Mouse (Mus musculus) midbrain, embryonic 13.5 days (tissue): ENCODE measurements around the gene Pla2g6. TPM values are rescaled to one million over a fixed set of nuclear protein-coding genes. Genes with fewer than 3 reads are reported as not detected.

ENCODE experiments used
- ATAC-seq: fragments of 200-750 bp; cut with Nextera tagmentation; 2 replicates; pipeline ENCODE4 v1.8.0; 2017; ENCODE audit warnings: mild to moderate bottlenecking, moderate TSS enrichment, moderate library complexity
- H3K27ac ChIP-seq: fragments of 300-500 bp; sonication (generic); 2 replicates; pipeline ENCODE4 v1.5.1; 2015; ENCODE audit warnings: inconsistent platforms, mild to moderate bottlenecking, moderate library complexity
- H3K27me3 ChIP-seq: fragments of 300-500 bp; sonication (generic); 2 replicates; pipeline ENCODE4 v1.6.1; 2015; ENCODE audit warnings: mild to moderate bottlenecking, inconsistent platforms
- H3K36me3 ChIP-seq: fragments of 300-500 bp; sonication (generic); 2 replicates; pipeline ENCODE4 v1.6.1; 2015; ENCODE audit warnings: mild to moderate bottlenecking, inconsistent platforms
- H3K4me1 ChIP-seq: fragments of 300-500 bp; sonication (generic); replicated peaks from 2 replicates; pipeline ENCODE4 v1.6.1; 2015; ENCODE audit warnings: inconsistent platforms
- H3K4me2 ChIP-seq: fragments of 300-500 bp; sonication (generic); replicated peaks from 2 replicates; pipeline ENCODE4 v1.6.1; 2015; ENCODE audit warnings: moderate library complexity, mild to moderate bottlenecking, inconsistent platforms
- H3K4me3 ChIP-seq: fragments of 300-500 bp; sonication (generic); replicated peaks from 2 replicates; pipeline ENCODE4 v1.5.1; 2015; ENCODE audit warnings: mild to moderate bottlenecking, inconsistent platforms
- H3K9ac ChIP-seq: fragments of 300-500 bp; sonication (generic); replicated peaks from 2 replicates; pipeline ENCODE4 v1.6.1; 2015; ENCODE audit warnings: mild to moderate bottlenecking, inconsistent platforms
- H3K9me3 ChIP-seq: fragments of 300-500 bp; sonication (generic); 2 replicates; pipeline ENCODE4 v1.6.1; 2016; ENCODE audit warnings: mild to moderate bottlenecking, inconsistent platforms
- WGBS: fragments of 180-500 bp; shearing (Covaris S2); methylation state at CpG from one replicate; pipeline ENCODE4 v1.1.7; 2015; 5-methylcytosine and 5-hydroxymethylcytosine counted together
- polyA plus RNA-seq: library from polyadenylated mRNA; unstranded; fragments of >200 nt; fragmentation: Nextera tagmentation; extraction: Ambion mirVana; gene quantifications from 2 replicates; pipeline ENCODE4 v1.2.1, GENCODE M21; 2015

The Pla2g6 gene
- polyA plus RNA-seq, 1 experiment from 2014 or later = 43.3 TPM

DNA sequence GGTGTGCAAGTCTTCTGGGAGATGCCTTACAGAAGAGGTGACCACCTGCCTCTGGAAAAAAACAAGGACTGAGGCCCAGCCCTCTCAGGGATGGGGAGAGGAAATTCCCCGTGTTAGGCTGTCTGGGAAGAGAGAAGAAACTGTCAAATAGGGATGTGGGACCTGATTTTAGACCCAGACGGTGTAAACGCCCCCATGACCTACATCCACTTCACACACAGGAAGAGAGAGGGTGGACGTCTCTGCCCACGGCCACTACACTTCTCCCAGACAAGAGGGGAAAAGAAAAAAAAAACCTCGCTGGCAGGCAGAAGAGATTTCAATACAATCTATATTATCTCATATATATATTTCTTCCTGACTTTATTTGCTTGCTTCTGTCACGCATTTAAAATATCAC lies 32.2 kb upstream of the Pla2g6 start:
- H3K36me3 ChIP-seq = peaks cover 49% of the 10 kb centered on the region
- H3K4me2 ChIP-seq = no peak overlapping the region
- peaks cover 19% of the 10 kb centered on the region for H3K27me3 ChIP-seq
- no peak overlapping the region for H3K9ac ChIP-seq
- no peak for ATAC-seq
- H3K9me3 ChIP-seq = no peaks in the 10 kb centered on the region
- 75% methylated on average over 7 of the region's 7 CpGs for WGBS
- H3K27ac ChIP-seq = no peak overlapping the region
- H3K4me1 ChIP-seq = peaks cover 26% of the 10 kb centered on the region
- no peak overlapping the region for H3K4me3 ChIP-seq

GRCm38 (mm10) chr15:79359954-79360353 lies 31.8 kb upstream of the Pla2g6 start:
- WGBS = 62% methylated on average over 6 of the region's 6 CpGs
- no peak overlapping the region for H3K4me2 ChIP-seq
- 0 out of 2 replicates have a peak overlapping the region, but pooled peaks have one; percentile 16 for H3K9ac ChIP-seq
- H3K9me3 ChIP-seq = no peaks in the 10 kb centered on the region
- H3K27ac ChIP-seq = no peak overlapping the region
- no peak overlapping the region for H3K4me3 ChIP-seq
- ATAC-seq = no peak
- peaks cover 19% of the 10 kb centered on the region for H3K27me3 ChIP-seq
- peaks cover 45% of the 10 kb centered on the region for H3K36me3 ChIP-seq
- H3K4me1 ChIP-seq = peaks cover 26% of the 10 kb centered on the region

DNA sequence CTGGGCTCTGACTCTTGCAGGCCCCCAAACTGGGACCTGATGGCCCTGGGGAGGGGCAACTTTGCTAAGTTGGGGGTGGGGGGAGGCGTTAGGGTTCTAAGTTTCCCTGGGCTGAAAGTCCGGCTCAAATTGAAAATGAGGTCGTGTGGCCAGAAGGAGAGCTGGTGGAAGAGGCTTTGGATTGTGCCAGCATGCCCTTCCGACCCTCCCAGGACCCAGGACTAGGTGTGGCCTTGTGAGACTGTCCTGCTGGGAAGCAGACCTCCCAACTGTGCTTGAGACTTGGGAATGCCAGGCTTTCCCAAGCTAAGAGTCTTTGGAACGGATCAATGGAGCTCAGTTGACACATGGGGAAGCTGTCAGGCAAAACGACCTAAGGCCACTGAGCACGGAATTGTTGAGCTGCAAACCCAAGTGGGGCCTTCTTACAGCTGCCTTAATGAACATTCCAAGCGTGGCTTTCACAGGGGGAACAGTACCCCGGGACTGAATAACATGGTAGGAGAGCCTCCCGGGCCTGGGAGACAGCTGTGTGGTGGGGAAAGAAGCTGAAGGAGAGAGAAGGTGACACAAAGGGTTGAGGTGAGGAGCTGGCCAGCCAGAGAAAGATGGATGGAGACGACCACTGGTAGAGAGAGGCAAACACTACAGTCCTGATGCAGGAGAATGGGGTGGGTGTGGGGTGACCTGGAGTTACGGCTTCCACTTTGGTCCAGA lies 29.9 kb upstream of the Pla2g6 start:
- Histone ChIP-seq H3K4me1 (peaks cover 26% of the 10 kb centered on the region), H3K36me3 (peaks cover 27% of the 10 kb centered on the region), H3K4me2 (peak overlapping the region; percentile 93), H3K4me3 (peak overlapping the region; percentile 47), H3K27ac (no peak overlapping the region), H3K27me3 (peaks cover 22% of the 10 kb centered on the region), H3K9me3 (no peaks in the 10 kb centered on the region), H3K9ac (no peak overlapping the region)
- peak; percentile 2; the same call in 1 of the 2 replicates for ATAC-seq
- 35% methylated on average over 12 of the region's 12 CpGs for WGBS

DNA sequence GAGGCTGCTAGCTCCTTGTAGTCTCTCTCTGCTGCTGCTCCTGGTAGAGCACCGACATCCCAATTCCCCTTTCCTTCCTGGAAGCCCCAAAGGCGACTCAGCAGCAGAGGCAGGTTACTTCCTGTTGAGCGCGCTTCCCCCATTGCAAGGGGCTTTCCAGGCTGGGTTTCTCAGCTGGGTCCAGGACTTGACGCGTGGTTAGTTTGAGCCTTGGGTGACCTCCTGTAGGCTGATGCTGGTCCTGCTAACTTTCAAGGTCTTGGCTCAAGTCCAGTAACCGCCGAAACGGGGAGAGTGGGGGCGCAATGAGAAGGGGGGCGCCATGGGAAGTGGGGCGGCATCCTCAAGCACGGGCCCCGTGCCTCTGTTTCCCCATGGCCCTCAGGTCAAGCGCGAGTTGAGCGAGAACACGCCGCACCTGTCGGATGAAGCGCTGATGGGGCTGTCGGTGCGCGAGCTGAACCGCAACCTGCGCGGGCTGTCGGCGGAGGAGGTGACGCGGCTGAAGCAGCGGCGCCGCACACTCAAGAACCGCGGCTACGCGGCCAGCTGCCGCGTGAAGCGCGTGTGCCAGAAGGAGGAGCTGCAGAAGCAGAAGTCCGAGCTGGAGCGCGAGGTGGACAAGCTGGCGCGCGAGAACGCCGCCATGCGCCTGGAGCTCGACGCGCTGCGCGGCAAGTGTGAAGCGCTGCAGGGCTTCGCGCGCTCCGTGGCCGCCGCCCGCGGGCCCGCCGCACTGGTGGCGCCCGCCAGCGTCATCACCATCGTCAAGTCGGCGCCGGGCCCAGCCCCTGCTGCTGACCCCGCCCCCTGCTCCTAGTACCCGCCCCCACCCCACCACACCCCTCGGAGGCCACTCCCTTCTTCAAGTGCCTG lies 29.1 kb upstream of the Pla2g6 start:
- Histone ChIP-seq H3K4me2 (peak overlapping the region; percentile 93), H3K27me3 (peaks cover 22% of the 10 kb centered on the region), H3K9ac (peak overlapping the region; percentile 65), H3K4me3 (peak overlapping the region; percentile 47), H3K9me3 (no peaks in the 10 kb centered on the region), H3K27ac (no peak overlapping the region; the same call in 1 of the 2 replicates), H3K4me1 (peaks cover 26% of the 10 kb centered on the region), H3K36me3 (peaks cover 18% of the 10 kb centered on the region)
- peak; percentile 77 for ATAC-seq
- under 1% methylated on average over 69 of the region's 77 CpGs for WGBS

GRCm38 (mm10) chr15:79356481-79356880 lies 28.3 kb upstream of the Pla2g6 start:
- no peak overlapping the region; the same call in 1 of the 2 replicates for H3K9ac ChIP-seq
- H3K36me3 ChIP-seq = peaks cover 10% of the 10 kb centered on the region
- peaks cover 26% of the 10 kb centered on the region for H3K4me1 ChIP-seq
- no peak overlapping the region for H3K27ac ChIP-seq
- H3K9me3 ChIP-seq = no peaks in the 10 kb centered on the region
- no peak overlapping the region for H3K4me3 ChIP-seq
- H3K27me3 ChIP-seq = peaks cover 22% of the 10 kb centered on the region
- 79% methylated on average over 8 of the region's 8 CpGs for WGBS
- peak overlapping the region; percentile 93 for H3K4me2 ChIP-seq
- no peak for ATAC-seq

DNA sequence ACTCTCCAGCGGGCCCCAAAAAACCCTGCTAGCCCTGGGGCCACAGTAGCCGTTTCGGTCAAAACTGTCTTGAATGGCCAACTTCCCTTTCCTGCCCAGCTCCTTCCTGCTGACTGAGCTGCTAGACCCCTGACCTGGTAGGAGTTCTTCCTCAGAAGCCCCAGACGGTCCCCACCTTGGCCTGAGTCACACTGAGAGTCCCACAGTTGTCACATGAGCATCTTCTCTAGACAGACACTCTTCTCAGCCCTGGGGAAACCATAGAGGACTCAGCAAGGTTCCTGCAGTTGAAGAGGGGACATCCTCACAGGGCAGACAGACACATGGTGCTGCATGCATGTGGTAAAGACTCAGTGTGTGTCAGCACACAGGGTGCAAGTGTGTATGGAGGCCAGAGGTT lies 26.4 kb upstream of the Pla2g6 start:
- peaks cover 37% of the 10 kb centered on the region for H3K27me3 ChIP-seq
- WGBS = 82% methylated on average over 4 of the region's 4 CpGs
- H3K4me3 ChIP-seq = no peak overlapping the region
- no peak overlapping the region for H3K27ac ChIP-seq
- no peak overlapping the region for H3K4me2 ChIP-seq
- no peak overlapping the region for H3K9ac ChIP-seq
- H3K9me3 ChIP-seq = no peaks in the 10 kb centered on the region
- H3K4me1 ChIP-seq = peaks cover 21% of the 10 kb centered on the region
- no peak for ATAC-seq
- no peaks in the 10 kb centered on the region for H3K36me3 ChIP-seq

DNA sequence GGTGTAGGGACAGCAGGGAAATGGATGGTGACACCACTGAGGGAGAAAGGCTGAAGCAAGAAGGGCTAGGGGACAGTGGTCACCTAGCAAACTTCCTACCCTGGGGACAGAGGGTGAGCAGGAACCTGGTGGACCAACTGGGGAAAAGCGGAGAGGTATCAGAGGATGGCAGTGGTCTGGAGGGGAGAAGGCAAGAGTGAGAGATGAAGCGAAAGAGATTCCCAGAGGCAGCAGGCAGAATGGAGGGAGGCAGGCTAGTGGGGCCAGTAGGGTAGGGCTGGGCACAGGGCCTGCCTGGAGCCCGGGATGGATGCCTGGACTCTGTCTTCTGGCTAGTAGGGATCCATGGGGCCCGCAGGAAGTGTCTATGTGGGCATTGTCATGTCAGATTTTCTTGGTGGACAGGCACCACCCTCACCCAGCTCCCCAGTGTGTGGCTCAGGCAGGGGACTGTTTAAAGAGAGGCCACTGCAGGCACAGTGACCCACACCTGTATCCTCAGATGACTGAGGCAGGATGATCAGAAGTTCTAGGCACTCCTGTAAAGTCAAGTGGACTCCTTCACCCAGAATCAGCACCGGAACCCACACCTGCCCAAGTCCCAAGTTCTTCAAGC lies 25.6 kb upstream of the Pla2g6 start:
- H3K27me3 ChIP-seq = peaks cover 44% of the 10 kb centered on the region

GRCm38 (mm10) chr15:79352479-79352878 lies 24.3 kb upstream of the Pla2g6 start:
- H3K4me2 ChIP-seq = no peak overlapping the region
- peaks cover 49% of the 10 kb centered on the region for H3K27me3 ChIP-seq
- no peaks in the 10 kb centered on the region for H3K9me3 ChIP-seq
- no peak overlapping the region for H3K27ac ChIP-seq
- H3K4me3 ChIP-seq = no peak overlapping the region
- H3K4me1 ChIP-seq = peaks cover 25% of the 10 kb centered on the region
- no peak for ATAC-seq
- H3K9ac ChIP-seq = no peak overlapping the region
- 81% methylated on average over 6 of the region's 6 CpGs for WGBS
- no peaks in the 10 kb centered on the region for H3K36me3 ChIP-seq

More for the DNA sequence above, 25.6 kb upstream of the Pla2g6 start:
- H3K27ac ChIP-seq = no peak overlapping the region
- H3K4me2 ChIP-seq = no peak overlapping the region
- no peaks in the 10 kb centered on the region for H3K36me3 ChIP-seq
- H3K4me1 ChIP-seq = peaks cover 22% of the 10 kb centered on the region
- no peak overlapping the region for H3K9ac ChIP-seq
- no peak overlapping the region for H3K4me3 ChIP-seq
- no peaks in the 10 kb centered on the region for H3K9me3 ChIP-seq
- 87% methylated on average over 5 of the region's 5 CpGs for WGBS
- ATAC-seq = no peak

DNA sequence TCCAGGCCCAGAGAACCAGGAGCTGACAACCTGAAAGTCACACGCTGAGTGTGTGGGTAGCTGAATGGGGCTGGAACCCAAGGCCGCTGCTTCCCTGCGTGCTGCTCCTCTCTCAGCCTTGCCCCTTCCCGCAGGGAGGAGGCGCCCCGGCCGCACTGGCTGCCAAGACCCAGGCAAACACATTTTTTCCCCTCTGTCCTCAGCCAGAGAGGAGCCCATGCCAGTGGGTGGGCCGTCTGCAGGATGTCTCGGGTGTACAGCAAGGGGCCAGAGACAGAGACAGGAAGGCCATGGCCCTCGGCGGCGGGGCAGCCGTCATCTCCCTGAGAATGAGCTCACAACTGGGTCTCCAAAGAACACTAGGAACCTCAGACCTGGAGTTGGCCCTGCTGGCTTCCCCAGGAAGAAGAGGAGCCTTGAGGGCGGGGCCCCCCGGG lies 23.2 kb upstream of the Pla2g6 start:
- H3K4me2 ChIP-seq = no peak overlapping the region
- H3K9ac ChIP-seq = no peak overlapping the region; the same call in 1 of the 2 replicates
- H3K27ac ChIP-seq = no peak overlapping the region
- no peak for ATAC-seq
- H3K4me3 ChIP-seq = no peak overlapping the region
- H3K36me3 ChIP-seq = no peaks in the 10 kb centered on the region
- no peaks in the 10 kb centered on the region for H3K9me3 ChIP-seq
- H3K4me1 ChIP-seq = peaks cover 14% of the 10 kb centered on the region
- H3K27me3 ChIP-seq = peaks cover 42% of the 10 kb centered on the region
- WGBS = 32% methylated on average over 15 of the region's 15 CpGs

DNA sequence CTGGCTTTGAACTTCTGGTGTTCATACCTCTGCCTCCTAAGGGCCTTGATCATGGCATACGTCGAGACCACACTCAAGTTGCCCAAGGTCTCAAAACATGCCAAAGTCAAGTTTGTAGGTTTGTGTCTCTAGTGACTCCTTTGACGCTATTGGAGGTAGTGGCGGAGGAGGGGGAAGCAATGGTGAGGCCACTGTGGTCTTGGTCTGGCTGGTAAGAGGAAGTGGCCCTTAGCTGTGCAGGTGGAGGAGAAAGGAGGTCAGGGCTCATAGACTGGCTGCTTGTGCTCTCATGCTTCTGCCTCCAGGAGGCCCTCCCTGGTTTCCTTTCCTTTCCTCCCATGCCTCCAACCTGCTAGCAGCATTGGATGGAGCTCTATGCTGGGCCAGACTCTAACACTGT lies 22.7 kb upstream of the Pla2g6 start:
- no peak overlapping the region for H3K27ac ChIP-seq
- ATAC-seq = no peak
- peaks cover 42% of the 10 kb centered on the region for H3K27me3 ChIP-seq
- no peaks in the 10 kb centered on the region for H3K36me3 ChIP-seq
- H3K4me3 ChIP-seq = no peak overlapping the region
- WGBS = 89% methylated on average over 4 of the region's 4 CpGs
- peaks cover 13% of the 10 kb centered on the region for H3K4me1 ChIP-seq
- no peak overlapping the region for H3K4me2 ChIP-seq
- no peak overlapping the region for H3K9ac ChIP-seq
- H3K9me3 ChIP-seq = no peaks in the 10 kb centered on the region

GRCm38 (mm10) chr15:79348651-79349050 lies 20.5 kb upstream of the Pla2g6 start:
- peak overlapping the region; percentile 78 for H3K4me3 ChIP-seq

More at GRCm38 (mm10) chr15:79348651-79349050, 20.5 kb upstream of the Pla2g6 start:
- H3K4me2 ChIP-seq = peak overlapping the region; percentile 96
- H3K9ac ChIP-seq = peak overlapping the region; percentile 77
- H3K9me3 ChIP-seq = no peaks in the 10 kb centered on the region
- H3K27me3 ChIP-seq = peaks cover 34% of the 10 kb centered on the region
- H3K36me3 ChIP-seq = no peaks in the 10 kb centered on the region
- peaks cover 13% of the 10 kb centered on the region for H3K4me1 ChIP-seq
- no peak overlapping the region for H3K27ac ChIP-seq
- whole genome bisulfite sequencing = 74% methylated on average over 8 of the region's 8 CpGs
- ATAC-seq = peak; percentile 18; the same call in 1 of the 2 replicates
